Mouse (Mus musculus): ENCODE results near the gene Hoxb5. TPM values are rescaled to one million over a fixed set of nuclear protein-coding genes. Genes with fewer than 3 reads are reported as not detected.

The Hoxb5 gene
- polyA plus RNA-seq, 1 experiment = not detected

- no peak overlapping the region for H3K4me2 ChIP-seq (ENCODE audit: low read depth)
- H3ac ChIP-seq (ENCODE audit: control insufficient read depth, insufficient read length) = no peak overlapping the region
- no peaks in the 10 kb centered on the region for H3K79me2 ChIP-seq (ENCODE audit: control insufficient read depth, insufficient read depth)
- no peak overlapping the region for H3K4me3 ChIP-seq
- no peaks in the 10 kb centered on the region for H3K36me3 ChIP-seq (ENCODE audit: control insufficient read depth, insufficient read depth)
- TF ChIP-seq REST (IDR thresholded peaks at IDR 0.05; ENCODE audit: insufficient read depth, insufficient read length) (no peak), E2F4 (IDR thresholded peaks at IDR 0.05; ENCODE audit: insufficient read depth) (no peak), MYOG (IDR thresholded peaks at IDR 0.05; ENCODE audit: control insufficient read depth in 1 of 3, insufficient read depth in 1 of 3, insufficient read length in 2 of 3, low read depth in 2 of 3) (no peak), POLR2A (IDR thresholded peaks at IDR 0.05; ENCODE audit: insufficient read length, low read depth) (no peak), POLR2AphosphoS2 (IDR thresholded peaks at IDR 0.05; ENCODE audit: insufficient read length, low read depth) (no peak), MYOD1 (IDR thresholded peaks at IDR 0.05; ENCODE audit: control insufficient read depth in 1 of 3, insufficient read length in 2 of 3, low read depth in 2 of 3) (no peak), MAX (IDR thresholded peaks at IDR 0.05; ENCODE audit: low read depth) (no peak), SRF (IDR thresholded peaks at IDR 0.05; ENCODE audit: control insufficient read depth, insufficient read length, low read depth) (no peak), USF1 (IDR thresholded peaks at IDR 0.05; ENCODE audit: low read depth) (no peak)
- H3K27me3 ChIP-seq (ENCODE audit: control insufficient read depth, insufficient read depth, insufficient read length) = peaks cover 82% of the 10 kb centered on the region
Measured at GRCm38 (mm10) chr11:96275896-96276295, 27.2 kb upstream of the Hoxb5 start.

- TF ChIP-seq MAX (IDR thresholded peaks at IDR 0.05; ENCODE audit: low read depth) (no peak), SRF (IDR thresholded peaks at IDR 0.05; ENCODE audit: control insufficient read depth, insufficient read length, low read depth) (no peak), MYOG (IDR thresholded peaks at IDR 0.05; ENCODE audit: control insufficient read depth in 1 of 3, insufficient read depth in 1 of 3, insufficient read length in 2 of 3, low read depth in 2 of 3) (no peak), CEBPB (IDR thresholded peaks at IDR 0.05; ENCODE audit: insufficient read depth, poor library complexity, severe bottlenecking) (no peak), POLR2A (IDR thresholded peaks at IDR 0.05; ENCODE audit: insufficient read length, low read depth) (no peak), MYOD1 (IDR thresholded peaks at IDR 0.05; ENCODE audit: control insufficient read depth in 1 of 3, insufficient read length in 2 of 3, low read depth in 2 of 3) (no peak), POLR2AphosphoS2 (IDR thresholded peaks at IDR 0.05; ENCODE audit: insufficient read length, low read depth) (no peak), TCF3 (IDR thresholded peaks at IDR 0.05; ENCODE audit: insufficient read length, low read depth) (no peak), USF1 (IDR thresholded peaks at IDR 0.05; ENCODE audit: low read depth) (no peak), E2F4 (IDR thresholded peaks at IDR 0.05; ENCODE audit: insufficient read depth) (no peak), TCF12 (IDR thresholded peaks at IDR 0.05; ENCODE audit: insufficient read depth, poor library complexity, severe bottlenecking) (no peak)
- H3K36me3 ChIP-seq (ENCODE audit: control insufficient read depth, insufficient read depth) = no peaks in the 10 kb centered on the region
- H3K4me3 ChIP-seq = no peak overlapping the region
Measured at GRCm38 (mm10) chr11:96277151-96278044, 25.7 kb upstream of the Hoxb5 start.

GRCm38 (mm10) chr11:96278324-96278723 lies 24.8 kb upstream of the Hoxb5 start:
- Histone ChIP-seq H3K36me3 (ENCODE audit: control insufficient read depth, insufficient read depth) (no peaks in the 10 kb centered on the region), H3K4me2 (ENCODE audit: low read depth) (no peak overlapping the region), H3K4me3 (no peak overlapping the region), H3K27me3 (ENCODE audit: control insufficient read depth, insufficient read depth, insufficient read length) (peaks cover 83% of the 10 kb centered on the region), H3ac (ENCODE audit: control insufficient read depth, insufficient read length) (no peak overlapping the region), H3K79me2 (ENCODE audit: control insufficient read depth, insufficient read depth) (no peaks in the 10 kb centered on the region)
- TF ChIP-seq POLR2A (IDR thresholded peaks at IDR 0.05; ENCODE audit: insufficient read length, low read depth) (no peak), TCF12 (IDR thresholded peaks at IDR 0.05; ENCODE audit: insufficient read depth, poor library complexity, severe bottlenecking) (no peak), CEBPB (IDR thresholded peaks at IDR 0.05; ENCODE audit: insufficient read depth, poor library complexity, severe bottlenecking) (no peak), USF1 (IDR thresholded peaks at IDR 0.05; ENCODE audit: low read depth) (no peak), MYOG (IDR thresholded peaks at IDR 0.05; ENCODE audit: control insufficient read depth in 1 of 3, insufficient read depth in 1 of 3, insufficient read length in 2 of 3, low read depth in 2 of 3) (no peak), SRF (IDR thresholded peaks at IDR 0.05; ENCODE audit: control insufficient read depth, insufficient read length, low read depth) (no peak), REST (IDR thresholded peaks at IDR 0.05; ENCODE audit: insufficient read depth, insufficient read length) (no peak), MYOD1 (IDR thresholded peaks at IDR 0.05; ENCODE audit: control insufficient read depth in 1 of 3, insufficient read length in 2 of 3, low read depth in 2 of 3) (no peak), E2F4 (IDR thresholded peaks at IDR 0.05; ENCODE audit: insufficient read depth) (no peak), TCF3 (IDR thresholded peaks at IDR 0.05; ENCODE audit: insufficient read length, low read depth) (no peak), MAX (IDR thresholded peaks at IDR 0.05; ENCODE audit: low read depth) (no peak), POLR2AphosphoS2 (IDR thresholded peaks at IDR 0.05; ENCODE audit: insufficient read length, low read depth) (no peak)

More at GRCm38 (mm10) chr11:96277151-96278044, 25.7 kb upstream of the Hoxb5 start:
- no peaks in the 10 kb centered on the region for H3K79me2 ChIP-seq (ENCODE audit: control insufficient read depth, insufficient read depth)
- peaks cover 82% of the 10 kb centered on the region for H3K27me3 ChIP-seq (ENCODE audit: control insufficient read depth, insufficient read depth, insufficient read length)
- no peak overlapping the region for H3ac ChIP-seq (ENCODE audit: control insufficient read depth, insufficient read length)
- no peak overlapping the region for H3K4me2 ChIP-seq (ENCODE audit: low read depth)

GRCm38 (mm10) chr11:96278773-96279172 lies 24.4 kb upstream of the Hoxb5 start:
- Histone ChIP-seq H3K27me3 (ENCODE audit: control insufficient read depth, insufficient read depth, insufficient read length) (peaks cover 85% of the 10 kb centered on the region), H3K4me2 (ENCODE audit: low read depth) (no peak overlapping the region), H3K36me3 (ENCODE audit: control insufficient read depth, insufficient read depth) (no peaks in the 10 kb centered on the region), H3ac (ENCODE audit: control insufficient read depth, insufficient read length) (no peak overlapping the region), H3K4me3 (no peak overlapping the region), H3K79me2 (ENCODE audit: control insufficient read depth, insufficient read depth) (no peaks in the 10 kb centered on the region)
- TF ChIP-seq CEBPB (IDR thresholded peaks at IDR 0.05; ENCODE audit: insufficient read depth, poor library complexity, severe bottlenecking) (no peak), MYOD1 (IDR thresholded peaks at IDR 0.05; ENCODE audit: control insufficient read depth in 1 of 3, insufficient read length in 2 of 3, low read depth in 2 of 3) (no peak), TCF3 (IDR thresholded peaks at IDR 0.05; ENCODE audit: insufficient read length, low read depth) (no peak)

Measured in myocyte (in vitro differentiated cells).